Mouse (Mus musculus) CD4-positive helper T cell, adult 2 months (primary cell): ENCODE data around the gene Gnl2.
A peak's percentile ranks its signal among the peaks of the same experiment; 100 is the strongest.

Experiments
- DNase-seq: peaks from one replicate; pipeline ENCODE4 v3.0.0-alpha.2; 2012; ENCODE audit warnings: low read depth, missing footprints, low spot score

Gnl2 gene

DNA sequence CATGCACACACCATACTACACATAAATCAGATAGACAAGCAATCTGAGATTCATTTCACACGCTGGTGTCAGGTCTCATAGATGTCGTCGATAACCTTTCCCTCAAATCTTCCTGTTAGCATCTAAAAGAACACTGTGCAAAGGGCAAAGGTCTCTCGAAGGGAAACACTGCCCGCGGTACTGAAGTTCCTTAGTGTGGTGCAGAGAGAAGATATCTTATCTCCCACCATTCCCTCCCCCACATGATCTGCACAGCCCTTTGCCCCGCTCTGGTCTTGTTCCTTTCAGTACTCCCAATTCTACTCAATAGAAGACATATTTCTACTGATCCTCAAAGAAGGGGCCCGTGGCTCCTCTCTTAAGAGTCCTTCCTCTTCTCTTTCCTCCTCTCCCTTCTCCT lies 13.4 kb upstream of the Gnl2 start:
- no peak for DNase-seq

DNA sequence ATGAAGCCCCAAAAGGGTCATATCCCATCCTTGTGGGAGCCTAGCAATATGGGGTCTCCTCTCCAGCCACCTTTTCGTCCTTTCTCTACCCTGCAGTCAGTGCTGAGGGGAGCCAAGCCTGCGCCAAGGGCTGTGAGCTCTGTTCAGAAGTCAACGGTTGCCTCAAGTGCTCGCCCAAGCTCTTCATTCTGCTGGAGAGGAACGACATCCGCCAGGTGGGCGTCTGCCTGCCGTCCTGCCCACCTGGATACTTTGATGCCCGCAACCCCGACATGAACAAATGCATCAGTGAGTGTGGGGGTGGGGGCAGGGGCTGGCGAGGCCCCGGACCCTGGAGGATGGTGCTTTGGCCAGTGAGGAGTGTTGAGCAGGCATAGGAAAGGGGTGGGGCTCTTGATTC lies 11.5 kb upstream of the Gnl2 start:
- no peak for DNase-seq

DNA sequence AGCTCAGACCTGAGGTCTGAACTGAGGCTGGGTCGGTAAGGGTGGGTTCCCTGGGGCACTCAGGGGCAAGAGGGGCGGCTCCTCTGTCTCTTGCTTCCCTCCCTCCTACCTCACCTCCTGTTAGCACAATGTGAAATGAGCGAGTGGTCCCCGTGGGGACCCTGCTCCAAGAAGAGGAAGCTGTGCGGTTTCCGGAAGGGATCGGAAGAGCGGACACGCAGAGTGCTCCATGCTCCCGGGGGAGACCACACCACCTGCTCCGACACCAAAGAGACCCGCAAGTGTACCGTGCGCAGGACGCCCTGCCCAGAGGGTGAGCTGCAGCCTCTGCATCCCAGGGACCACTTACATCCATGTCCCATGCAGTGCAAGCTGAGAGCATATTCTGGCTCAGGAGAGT lies 8.9 kb upstream of the Gnl2 start:
- DNase-seq, result no peak

DNA sequence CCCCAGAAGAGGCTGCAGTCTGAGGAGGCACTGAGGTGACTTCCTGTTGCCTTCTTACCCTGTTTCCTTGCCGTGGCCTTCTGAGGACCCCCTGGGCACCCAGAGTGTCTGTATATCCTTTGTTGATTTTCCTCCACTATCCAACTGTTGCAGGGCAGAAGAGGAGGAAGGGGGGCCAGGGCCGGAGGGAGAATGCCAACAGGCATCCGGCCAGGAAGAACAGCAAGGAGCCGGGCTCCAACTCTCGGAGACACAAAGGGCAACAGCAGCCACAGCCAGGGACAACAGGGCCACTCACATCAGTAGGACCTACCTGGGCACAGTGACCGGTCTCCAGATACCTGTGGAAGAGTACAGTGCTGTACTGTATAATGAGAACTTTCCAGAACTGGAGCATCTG lies 8.2 kb upstream of the Gnl2 start:
- no peak for DNase-seq

DNA sequence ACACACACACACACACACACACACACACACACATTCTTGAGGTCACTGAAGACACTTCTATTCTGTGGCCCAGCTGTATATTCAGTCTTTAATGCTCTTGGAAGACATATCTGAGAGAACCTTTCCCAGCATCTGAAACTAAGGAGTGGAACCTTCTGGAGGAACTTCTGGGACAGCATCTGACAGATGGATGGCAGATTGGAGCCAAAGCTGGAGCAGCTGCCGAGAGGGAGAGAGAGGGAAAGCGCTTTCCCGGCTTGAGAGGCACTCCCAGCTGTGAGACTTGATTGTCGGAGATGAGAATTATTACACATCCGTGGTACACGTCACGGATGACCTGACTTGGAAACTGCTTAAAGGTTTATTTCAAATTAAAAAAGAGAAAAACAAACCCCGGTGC lies 7.7 kb upstream of the Gnl2 start:
- no peak for DNase-seq

DNA sequence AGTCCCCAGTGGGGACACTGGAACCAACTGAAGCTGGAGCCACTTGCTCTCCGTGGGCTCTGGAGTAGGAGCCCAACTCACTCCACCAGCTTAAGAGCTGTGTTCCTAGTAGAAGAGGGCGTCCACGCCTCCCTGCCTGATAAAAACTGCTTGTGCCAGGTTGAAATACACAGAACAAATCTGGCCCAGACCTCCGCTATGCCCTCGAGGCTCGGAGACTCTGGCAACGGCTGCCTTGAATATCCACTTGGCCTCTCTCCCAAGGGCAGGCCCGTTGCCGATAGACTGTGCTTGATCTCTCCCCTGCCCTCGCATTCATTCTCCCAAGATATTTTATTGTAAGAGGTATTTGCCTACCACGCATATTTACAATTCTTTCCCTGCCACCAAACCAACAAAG lies 1.0 kb downstream of the Gnl2 start:
- no peak for DNase-seq

DNA sequence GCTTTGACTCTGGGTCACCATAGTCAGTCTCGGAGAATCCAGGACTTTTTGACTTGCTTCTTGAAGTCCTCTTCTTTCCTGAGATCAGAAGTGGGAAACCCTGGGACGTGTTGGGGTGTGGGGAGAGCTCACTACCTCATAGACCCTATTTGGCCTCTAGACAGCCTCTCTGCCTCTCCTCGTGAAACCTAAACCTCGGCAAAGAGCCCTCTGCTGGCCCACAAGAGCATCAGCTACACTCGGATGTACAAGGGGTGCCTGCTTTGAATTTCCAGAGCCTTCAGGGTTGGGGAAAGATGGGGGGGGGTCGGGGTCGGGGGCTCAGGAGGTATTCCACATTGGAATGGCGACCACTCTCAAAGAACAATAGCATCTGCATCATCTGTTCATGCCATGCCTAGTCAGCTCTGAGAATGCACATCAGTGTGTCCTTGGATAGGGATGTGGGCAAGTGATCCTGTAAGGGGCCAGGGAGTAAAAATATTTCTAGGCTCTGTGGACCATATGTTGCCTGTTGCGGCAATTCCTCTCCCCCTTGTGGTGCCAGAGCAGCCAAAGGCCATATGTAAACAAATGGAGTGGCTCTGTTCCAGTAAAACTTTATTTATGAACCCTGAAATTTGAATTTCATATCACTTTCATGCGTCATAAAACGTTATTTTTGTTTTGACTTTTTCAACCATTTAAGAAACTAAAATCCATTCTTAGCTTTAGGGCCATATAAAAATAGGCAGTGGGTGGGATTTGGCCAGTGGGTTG lies 4.6 kb downstream of the Gnl2 start:
- no peak for DNase-seq

DNA sequence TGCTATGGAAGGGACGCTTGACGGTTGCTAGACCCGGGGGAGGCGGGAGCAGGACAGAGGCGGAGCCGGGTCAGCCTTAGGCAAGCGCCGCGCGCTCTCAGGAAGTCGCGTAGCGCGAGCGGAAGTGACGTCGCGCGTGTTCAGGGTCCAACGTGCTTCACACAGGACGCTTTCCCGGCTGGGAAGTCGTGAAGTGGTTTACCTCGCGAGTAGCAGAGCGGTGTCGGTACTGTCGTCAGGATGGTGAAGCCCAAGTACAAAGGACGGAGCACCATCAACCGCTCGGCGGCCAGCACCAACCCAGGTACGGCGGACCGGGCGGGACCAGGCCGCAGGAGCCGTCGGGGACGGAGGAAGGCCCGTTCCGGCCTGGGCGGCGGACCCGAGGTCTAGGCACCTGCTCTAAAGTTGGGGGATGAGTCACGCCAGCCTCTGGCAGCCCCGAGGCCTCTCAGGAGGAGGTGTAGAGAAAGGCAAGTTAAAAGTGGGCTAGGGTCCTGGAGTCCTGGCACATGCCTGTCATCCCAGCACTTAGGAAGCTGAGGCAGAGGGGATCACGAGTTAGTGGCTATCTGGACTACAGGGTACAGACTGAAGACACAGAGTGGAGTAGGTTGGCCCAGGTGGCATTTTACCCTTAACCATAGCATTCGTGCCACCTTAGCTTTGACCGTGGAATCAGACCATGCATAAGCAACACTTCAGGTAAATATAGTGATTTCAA lies 13.7 kb downstream of the Gnl2 start:
- peak; percentile 94 for DNase-seq

DNA sequence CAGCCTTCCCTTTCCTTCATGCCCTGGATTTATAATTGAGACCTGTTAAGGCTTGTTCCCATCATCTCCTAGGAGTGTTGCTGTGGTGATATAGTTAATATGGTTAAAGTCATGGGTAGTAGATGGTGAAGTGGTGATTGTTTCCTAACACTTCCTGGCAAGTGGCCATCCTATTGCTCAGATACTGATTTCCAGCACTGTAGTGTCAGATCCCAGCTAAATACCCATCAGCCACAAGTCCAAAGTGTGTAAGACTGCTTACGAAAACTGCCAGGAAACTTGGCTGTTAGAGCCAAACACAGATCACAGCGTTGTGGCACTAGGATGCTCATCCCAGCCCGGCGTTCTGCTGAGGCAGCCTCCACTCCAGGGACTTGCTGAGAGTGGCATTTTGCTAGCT lies 18.0 kb downstream of the Gnl2 start:
- no peak for DNase-seq

DNA sequence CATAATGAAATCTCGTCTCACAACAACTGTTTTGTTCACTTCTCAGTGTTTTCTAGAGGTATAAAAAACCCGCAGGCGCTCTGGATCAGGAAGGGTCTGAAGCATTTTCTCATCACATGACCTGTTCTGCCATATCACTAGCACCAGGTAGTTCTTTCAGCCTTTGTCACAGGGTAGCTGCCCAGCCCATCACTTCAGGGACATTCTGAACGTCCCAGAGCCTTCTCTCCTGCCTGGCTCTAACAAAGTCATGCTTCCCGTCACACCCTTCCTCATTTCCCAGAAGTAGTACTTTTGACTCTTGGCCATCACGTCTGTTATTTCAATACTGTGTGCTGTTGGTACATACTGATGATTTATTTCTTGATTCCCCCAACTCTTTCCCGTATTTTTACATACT lies 28.1 kb downstream of the Gnl2 start:
- no peak for DNase-seq

DNA sequence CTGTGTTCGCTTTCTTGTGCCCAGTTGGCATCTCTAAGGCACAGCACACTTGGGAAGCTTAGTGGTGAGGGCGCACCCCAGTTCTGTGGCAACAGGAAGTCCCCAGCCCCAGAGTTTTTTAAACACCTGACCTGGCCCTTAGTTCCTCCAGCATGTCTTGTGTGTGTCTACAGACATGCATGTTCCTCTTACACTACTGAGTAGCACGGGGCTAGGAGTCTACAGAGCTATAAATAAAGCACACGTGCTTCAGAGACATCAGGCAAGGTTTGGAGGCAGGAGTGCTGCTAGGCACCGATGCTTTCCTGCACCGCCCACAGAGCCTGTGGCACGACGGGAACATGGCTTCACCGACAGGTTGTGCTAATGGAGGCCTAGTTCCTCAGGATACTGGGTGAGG lies 39.0 kb downstream of the Gnl2 start:
- no peak for DNase-seq

DNA sequence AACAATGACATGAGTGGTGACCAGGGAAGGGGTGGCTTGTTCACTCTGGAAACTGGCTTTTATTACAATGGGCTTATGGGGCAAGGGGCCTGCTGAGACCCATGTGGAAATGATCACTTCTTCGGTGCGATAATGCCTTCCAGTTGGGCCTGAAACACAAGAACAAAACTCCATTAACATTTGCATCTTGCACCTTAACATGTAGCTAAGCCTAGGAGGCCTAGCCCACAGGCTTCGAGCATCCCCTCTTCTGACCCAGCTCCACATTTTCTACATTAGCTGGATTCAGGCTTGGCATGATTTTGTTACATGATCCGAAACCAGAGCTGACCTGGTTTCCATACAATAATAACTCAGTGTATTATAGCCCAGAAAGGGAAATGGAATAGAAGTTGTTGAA lies 40.1 kb downstream of the Gnl2 start:
- no peak for DNase-seq

DNA sequence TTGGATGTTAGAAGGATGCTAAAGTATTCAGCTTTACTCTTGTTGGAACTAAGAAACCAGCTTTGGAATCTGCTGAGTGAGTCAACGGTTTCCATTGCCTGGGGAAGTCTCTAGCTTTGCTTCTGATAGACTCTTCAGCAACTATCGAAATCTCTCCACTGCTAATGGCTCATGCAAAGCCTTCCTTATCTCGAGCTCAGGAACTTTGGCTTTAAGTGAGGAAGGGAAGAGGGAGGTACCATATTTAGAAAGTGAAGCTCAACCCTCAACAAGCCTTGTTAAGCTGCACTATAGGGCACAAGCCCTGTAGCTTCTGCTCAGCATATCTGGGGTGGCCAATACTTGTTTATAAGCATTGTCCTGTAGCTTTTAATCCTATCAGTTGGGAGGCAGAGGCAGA lies 40.9 kb downstream of the Gnl2 start:
- no peak for DNase-seq

DNA sequence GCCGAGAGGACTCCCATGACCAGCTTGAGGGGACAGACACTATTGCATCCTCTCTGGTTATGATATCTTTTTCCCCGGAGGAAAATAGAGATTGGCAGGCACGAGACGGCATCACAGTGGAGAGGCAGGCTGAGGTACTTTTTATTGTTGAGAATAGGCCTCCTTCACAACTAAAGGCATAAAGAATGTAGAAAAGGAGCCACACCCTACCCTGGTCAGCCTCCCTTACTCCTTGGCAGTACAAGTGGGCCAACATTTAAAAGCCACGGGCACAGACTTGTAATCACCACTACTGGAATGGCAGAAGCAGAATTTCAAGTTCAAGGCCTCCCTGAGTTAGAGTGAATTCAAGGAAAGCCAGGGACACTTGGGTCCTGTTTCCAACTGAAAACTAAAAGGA lies 41.6 kb downstream of the Gnl2 start:
- no peak for DNase-seq

DNA sequence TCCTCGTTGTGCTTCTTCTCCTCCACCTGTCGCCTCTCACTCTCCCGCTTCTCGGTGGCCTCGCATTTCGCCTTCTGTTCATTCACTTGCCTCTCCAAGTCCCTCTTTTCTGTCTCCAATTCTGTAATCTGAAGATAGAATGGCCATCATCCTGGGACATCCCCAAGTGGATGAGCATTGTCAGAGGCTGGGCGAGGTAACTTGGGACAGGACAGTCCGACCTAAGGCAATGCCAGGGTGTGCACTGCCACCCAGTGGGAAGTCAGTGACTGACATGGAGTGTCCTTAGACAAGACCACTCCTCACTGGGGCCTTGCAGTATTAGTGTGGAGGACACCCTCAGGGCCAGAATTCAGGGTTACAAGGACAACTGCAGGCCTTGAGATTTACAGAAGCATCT lies 42.6 kb downstream of the Gnl2 start:
- DNase-seq, result peak; percentile 31

DNA sequence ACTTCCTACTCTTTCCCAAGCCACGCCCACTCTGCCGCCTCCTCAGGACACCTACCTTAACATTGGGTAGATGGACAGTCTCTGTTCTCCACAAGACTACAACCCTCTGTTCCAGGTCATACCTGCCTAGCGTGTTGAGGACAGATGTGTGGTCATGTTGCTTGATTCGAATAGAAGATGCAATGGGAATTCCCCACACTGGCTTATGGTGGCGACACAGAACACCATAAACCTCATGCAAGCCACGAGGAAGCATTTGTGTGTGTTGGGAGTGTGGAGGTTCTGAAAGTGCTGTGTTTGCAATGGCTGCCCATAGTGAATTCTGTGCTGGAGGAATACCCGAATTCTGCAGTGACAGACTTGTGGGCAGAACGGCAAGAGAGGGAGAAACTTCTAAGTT lies 47.4 kb downstream of the Gnl2 start:
- DNase-seq, result no peak

DNA sequence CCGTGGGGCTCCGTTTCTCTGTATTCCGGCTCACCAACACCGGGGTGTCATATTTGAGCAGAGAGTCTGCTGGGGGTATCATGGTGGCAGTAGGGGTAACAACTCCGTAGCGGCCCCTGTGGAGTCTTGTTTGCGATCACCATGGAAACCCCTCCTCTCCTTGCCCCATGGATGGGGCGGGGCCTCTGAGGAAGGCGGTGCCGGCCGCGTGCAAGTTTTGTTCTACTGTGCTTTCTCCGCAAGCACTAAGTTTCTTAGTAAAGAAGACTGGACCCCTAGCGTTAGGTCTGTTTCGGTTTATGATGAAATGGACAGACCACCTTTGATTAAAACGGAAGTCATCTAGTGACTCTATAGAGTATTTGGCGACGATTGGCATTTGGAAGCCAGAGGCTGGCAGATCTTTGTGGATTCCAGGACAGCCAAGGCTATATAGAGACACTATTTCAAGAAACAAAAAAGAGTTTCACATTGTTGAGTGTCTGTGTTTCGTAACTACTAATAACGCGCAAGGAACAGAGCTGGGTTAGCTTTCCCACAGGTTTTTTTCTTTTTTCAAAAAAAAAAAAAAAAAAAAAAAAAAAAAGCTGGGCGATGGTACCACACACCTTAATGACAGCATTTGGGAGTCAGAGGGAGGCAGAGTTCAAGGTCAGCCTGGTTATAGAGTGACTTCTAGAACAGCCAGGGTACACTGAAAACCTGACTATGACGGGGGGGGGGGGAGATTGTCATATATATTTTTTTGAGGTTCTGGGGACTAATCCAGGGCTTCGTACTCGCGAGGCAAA lies 49.3 kb downstream of the Gnl2 start, which contains the start of gene Dnali1:
TSS of gene Dnali1 (minus strand) at position 187 of the 791 bp plus-strand sequence.
- peak; percentile 82 for DNase-seq

DNA sequence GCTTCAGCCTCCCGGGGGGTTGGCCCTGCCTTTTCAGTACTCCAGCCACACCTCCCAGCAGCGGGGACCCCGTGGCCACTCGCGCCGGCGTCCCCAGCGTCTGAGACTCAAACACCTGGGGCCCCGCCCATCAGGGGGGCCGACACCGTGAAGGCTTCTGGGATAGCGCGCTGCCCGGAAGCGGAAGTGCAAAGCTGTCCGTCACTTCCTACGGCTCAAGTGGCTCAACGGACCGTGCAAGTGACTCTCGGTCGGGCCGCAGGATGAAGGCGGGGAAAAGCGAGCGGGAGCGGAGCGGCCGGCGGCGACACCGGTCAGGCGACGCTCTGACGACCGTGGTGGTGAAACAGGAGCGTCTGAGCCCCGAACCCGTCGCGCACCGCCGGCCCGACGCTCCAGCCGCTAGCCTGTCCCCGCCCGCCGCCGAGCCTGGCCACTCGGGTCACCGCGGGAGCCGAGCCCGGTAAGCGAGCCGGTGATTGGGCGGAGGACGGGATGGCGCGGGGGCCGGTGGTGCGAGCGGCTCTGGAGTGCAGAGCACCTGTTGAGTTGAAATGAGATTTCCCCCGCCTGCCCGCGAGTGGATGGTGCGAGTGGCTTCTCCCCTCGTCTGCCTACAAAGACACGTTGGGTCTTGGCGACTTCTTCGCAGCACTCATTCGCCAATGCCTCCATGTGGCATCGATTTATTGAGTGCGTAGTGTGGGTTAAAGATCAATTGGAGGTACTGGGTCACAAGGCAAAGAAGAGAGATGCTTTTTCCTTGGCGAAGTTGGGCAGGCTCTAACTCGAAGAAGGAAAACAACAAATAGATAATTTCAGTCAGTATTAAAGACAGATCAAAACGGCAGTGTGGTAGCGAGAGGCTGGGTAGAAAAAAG lies 50.3 kb downstream of the Gnl2 start, which contains the start of gene Snip1:
TSS of gene Snip1 (plus strand) at position 183 of the 881 bp plus-strand sequence.
- peak; percentile 92 for DNase-seq

DNA sequence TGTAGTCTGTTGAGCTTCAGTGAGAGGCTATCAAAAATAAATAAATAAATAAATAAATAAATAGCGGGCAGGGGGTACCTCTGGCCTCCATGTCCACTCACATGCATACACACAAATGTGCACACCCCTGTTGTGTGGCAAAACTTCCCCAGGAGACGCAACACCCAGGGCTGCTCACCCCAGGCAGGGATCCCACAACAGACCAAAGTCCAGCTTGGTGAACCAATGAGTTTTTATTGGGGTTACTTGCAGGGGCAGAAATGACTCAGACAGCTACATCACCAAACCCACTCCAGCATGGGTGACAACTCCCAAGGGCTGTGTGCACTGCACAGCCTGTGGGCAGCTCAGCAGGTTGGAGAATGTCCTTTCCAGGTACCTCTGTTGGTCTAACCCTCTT lies 61.3 kb downstream of the Gnl2 start:
- DNase-seq, result no peak

DNA sequence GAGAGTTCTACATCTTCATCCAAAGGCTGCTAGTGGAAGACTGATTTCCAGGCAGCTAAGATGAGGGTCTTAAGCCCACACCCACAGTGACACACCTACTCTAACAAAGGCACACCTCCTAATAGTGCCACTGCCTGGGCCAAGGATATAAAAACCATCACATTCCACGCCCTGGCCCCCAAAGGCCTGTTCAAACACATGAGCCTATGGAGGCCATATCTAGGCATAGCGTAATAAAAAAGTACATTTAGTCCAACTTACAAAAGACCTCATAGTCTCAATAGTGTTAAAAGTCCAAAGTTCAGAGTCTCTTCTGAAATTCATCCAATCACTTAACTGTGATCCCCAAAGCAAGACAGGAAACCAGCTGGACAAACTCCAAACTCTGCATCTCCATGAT lies 62.3 kb downstream of the Gnl2 start:
- no peak for DNase-seq
